Mouse (Mus musculus): ENCODE results near the gene Pcx.

The Pcx gene

GRCm38 (mm10) chr19:4509986-4510963 is at the start of gene Pcx:
Gene Pcx (plus strand): TSS chr19:4510472.
- in situ Hi-C loops (cut with MboI, MseI), result no loop called here

- in situ Hi-C loops (cut with MboI, MseI), result no loop called here
These were observed 48.3 kb upstream of the Pcx start for GRCm38 (mm10) chr19:4461981-4462380.

- in situ Hi-C loops (cut with MboI, MseI), result no loop called here
These were observed 45.6 kb upstream of the Pcx start for GRCm38 (mm10) chr19:4464666-4465065.

- in situ Hi-C loops (cut with MboI, MseI), result no loop called here
These were observed 41.9 kb upstream of the Pcx start for GRCm38 (mm10) chr19:4468363-4468762.

- in situ Hi-C loops (cut with MboI, MseI), result no loop called here
These were observed 36.7 kb upstream of the Pcx start for GRCm38 (mm10) chr19:4473549-4473948.

GRCm38 (mm10) chr19:4474739-4475138 is 35.5 kb upstream of the Pcx start:
- in situ Hi-C loops (cut with MboI, MseI), result no loop called here

- in situ Hi-C loops (cut with MboI, MseI), result no loop called here
These were observed 34.9 kb upstream of the Pcx start for GRCm38 (mm10) chr19:4475224-4475925.

GRCm38 (mm10) chr19:4476601-4477257 is 33.5 kb upstream of the Pcx start:
- in situ Hi-C loops (cut with MboI, MseI), result no loop called here

- in situ Hi-C loops (cut with MboI, MseI), result no loop called here
These were observed 32.7 kb upstream of the Pcx start, which contains the start of gene Syt12 for GRCm38 (mm10) chr19:4477345-4478189. Gene Syt12 (minus strand): TSS chr19:4477447.

- in situ Hi-C loops (cut with MboI, MseI), result no loop called here
These were observed 32.1 kb upstream of the Pcx start for GRCm38 (mm10) chr19:4478190-4478516.

GRCm38 (mm10) chr19:4480041-4480440 is 30.2 kb upstream of the Pcx start:
- in situ Hi-C loops (cut with MboI, MseI), result no loop called here

GRCm38 (mm10) chr19:4481326-4481725 is 28.9 kb upstream of the Pcx start:
- in situ Hi-C loops (cut with MboI, MseI), result no loop called here

GRCm38 (mm10) chr19:4482111-4482859 is 28.0 kb upstream of the Pcx start:
- in situ Hi-C loops (cut with MboI, MseI), result no loop called here

- in situ Hi-C loops (cut with MboI, MseI), result no loop called here
These were observed 25.3 kb upstream of the Pcx start for GRCm38 (mm10) chr19:4485006-4485405.

- in situ Hi-C loops (cut with MboI, MseI), result no loop called here
These were observed 22.4 kb upstream of the Pcx start for GRCm38 (mm10) chr19:4487877-4488276.

GRCm38 (mm10) chr19:4491080-4491695 is 19.1 kb upstream of the Pcx start:
- in situ Hi-C loops (cut with MboI, MseI), result no loop called here

GRCm38 (mm10) chr19:4492526-4493296 is 17.6 kb upstream of the Pcx start:
- in situ Hi-C loops (cut with MboI, MseI), result no loop called here

- in situ Hi-C loops (cut with MboI, MseI), result no loop called here
These were observed 15.6 kb upstream of the Pcx start for GRCm38 (mm10) chr19:4494707-4495106.

GRCm38 (mm10) chr19:4495814-4496213 is 14.5 kb upstream of the Pcx start:
- in situ Hi-C loops (cut with MboI, MseI), result no loop called here

Data from T-helper 2 cell (primary cell).